Mouse (Mus musculus): ENCODE measurements around the gene Mycbp.

DNA sequence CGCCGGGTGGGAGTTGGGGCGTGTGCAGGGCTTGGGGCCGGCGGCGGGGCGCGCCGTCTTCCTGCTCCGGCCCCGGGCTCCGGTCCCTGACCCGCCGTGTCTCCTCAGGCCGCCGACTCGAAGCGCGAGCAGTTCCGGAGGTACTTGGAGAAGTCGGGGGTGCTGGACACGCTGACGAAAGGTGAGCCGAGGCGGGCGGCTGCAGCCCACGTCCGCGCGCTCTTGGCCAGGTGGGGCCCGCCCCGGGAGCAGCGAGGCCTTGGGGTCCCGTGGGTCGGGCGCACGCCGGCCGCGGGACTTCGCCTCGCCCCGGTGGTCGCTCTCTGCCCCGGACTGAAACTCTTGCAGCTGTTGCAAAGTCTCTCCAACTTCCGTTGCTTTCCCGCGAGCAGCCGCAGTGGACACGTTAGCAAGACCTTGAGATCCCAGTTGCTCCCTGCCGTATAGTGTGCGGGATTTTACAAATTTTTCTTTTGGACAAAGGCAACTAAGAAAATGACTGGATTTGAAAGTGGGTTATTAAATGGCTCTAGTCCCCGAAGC lies 565 bp downstream of the Mycbp start:
- TF ChIP-seq POLR2AphosphoS5 (IDR thresholded peaks at IDR 0.05; ENCODE audit: borderline replicate concordance, low read depth, low read length) (no peak), POLR2A (IDR thresholded peaks at IDR 0.05; ENCODE audit: control insufficient read depth in 1 of 2, insufficient read depth in 1 of 2, low read depth in 1 of 2, low read length in 2 of 2, poor library complexity in 1 of 2) (no peak; a peak in 1 of 4 replicates), CTCF (IDR thresholded peaks at IDR 0.05 in 2 of 3, conservative IDR thresholded peaks at IDR 0.05 in 1 of 3; ENCODE audit: control insufficient read depth in 1 of 3, insufficient read depth in 1 of 3, low read depth in 2 of 3, low read length in 3 of 3, poor library complexity in 1 of 3, severe bottlenecking in 1 of 3) (no peak), EP300 (IDR thresholded peaks at IDR 0.05; ENCODE audit: low read depth in 1 of 2, low read length in 2 of 2) (no peak), GATA1 (IDR thresholded peaks at IDR 0.05; ENCODE audit: low read depth, low read length) (no peak), MYC (IDR thresholded peaks at IDR 0.05; ENCODE audit: low read depth, low read length) (no peak), ETS1 (IDR thresholded peaks at IDR 0.05; ENCODE audit: low read depth, low read length) (no peak), ZKSCAN1 (IDR thresholded peaks at IDR 0.05; ENCODE audit: low read depth, low read length) (no peak), USF1 (IDR thresholded peaks at IDR 0.05; ENCODE audit: low read depth, low read length) (no peak), TCF12 (IDR thresholded peaks at IDR 0.05; ENCODE audit: low read depth, low read length) (no peak)
